Mouse (Mus musculus) liver, embryonic 15.5 days (tissue): Measurements from ENCODE around the gene Plekhj1. TPM values are rescaled to one million over a fixed set of nuclear protein-coding genes. Genes with fewer than 3 reads are reported as not detected.

ENCODE experiments used
- ATAC-seq: fragments of 200-750 bp; cut with Nextera tagmentation; 2 replicates; pipeline ENCODE4 v1.8.0; 2017; ENCODE audit warnings: moderate number of reproducible peaks, mild to moderate bottlenecking, moderate library complexity; ENCODE audit not compliant: insufficient read depth
- H3K27ac ChIP-seq: fragments of 300-500 bp; sonication (generic); replicated peaks from 2 replicates; pipeline ENCODE4 v1.5.1; 2015; ENCODE audit warnings: mild to moderate bottlenecking, inconsistent platforms
- H3K27me3 ChIP-seq: fragments of 300-500 bp; sonication (generic); 2 replicates; pipeline ENCODE4 v1.6.1; 2015; ENCODE audit warnings: mild to moderate bottlenecking, inconsistent platforms
- H3K36me3 ChIP-seq: fragments of 300-500 bp; sonication (generic); replicated peaks from 2 replicates; pipeline ENCODE4 v1.6.1; 2015; ENCODE audit warnings: moderate library complexity, mild to moderate bottlenecking, inconsistent platforms
- H3K4me1 ChIP-seq: fragments of 300-500 bp; sonication (generic); replicated peaks from 2 replicates; pipeline ENCODE4 v1.6.1; 2015; ENCODE audit warnings: inconsistent platforms
- H3K4me2 ChIP-seq: fragments of 300-500 bp; sonication (generic); 2 replicates; pipeline ENCODE4 v1.6.1; 2015; ENCODE audit warnings: moderate library complexity, mild to moderate bottlenecking, inconsistent platforms
- H3K4me3 ChIP-seq: fragments of 300-500 bp; sonication (generic); replicated peaks from 2 replicates; pipeline ENCODE4 v1.5.1; 2015; ENCODE audit warnings: mild to moderate bottlenecking, inconsistent platforms
- H3K9ac ChIP-seq: fragments of 300-500 bp; sonication (generic); 2 replicates; pipeline ENCODE4 v1.6.1; 2015; ENCODE audit warnings: moderate library complexity, mild to moderate bottlenecking, inconsistent platforms
- H3K9me3 ChIP-seq: fragments of 300-500 bp; sonication (generic); replicated peaks from 2 replicates; pipeline ENCODE4 v1.6.1; 2016; ENCODE audit warnings: inconsistent platforms
- WGBS: fragments of 180-500 bp; shearing (Covaris S2); methylation state at CpG from one replicate; pipeline ENCODE4 v1.1.7; 2015; ENCODE audit warnings: mixed read lengths; ENCODE audit not compliant: insufficient replicate concordance; 5-methylcytosine and 5-hydroxymethylcytosine counted together
- polyA plus RNA-seq: library from polyadenylated mRNA; unstranded; fragments of >200 nt; fragmentation: Nextera tagmentation; extraction: Ambion mirVana; gene quantifications from 2 replicates; pipeline ENCODE4 v1.2.1, GENCODE M21; 2015

Plekhj1 gene
- polyA plus RNA-seq, 1 experiment from 2014 or later, result 73.6 TPM

DNA sequence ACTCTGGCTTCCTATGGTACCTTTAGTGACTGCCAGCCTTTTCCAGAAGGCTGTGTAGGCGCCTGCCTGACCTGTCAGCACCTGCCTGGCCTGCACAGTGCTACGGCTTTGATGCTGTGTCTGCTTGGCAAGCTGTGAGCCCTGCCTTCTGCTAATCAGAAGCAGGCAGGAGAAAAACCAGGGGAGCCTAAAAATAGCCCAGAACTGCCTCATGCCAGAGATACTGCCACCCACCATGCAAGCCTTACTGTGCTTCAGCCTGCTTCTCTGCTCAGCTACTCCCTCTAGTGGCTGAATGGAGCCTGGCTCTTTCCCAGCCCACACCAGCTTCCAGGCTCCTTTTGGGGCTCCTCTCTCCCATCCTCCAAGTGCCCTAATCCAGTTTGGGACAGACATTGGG, 23.9 kb downstream of the Plekhj1 start:
- WGBS, result 27% methylated on average over 2 of the region's 2 CpGs
- peaks cover 100% of the 10 kb centered on the region for H3K36me3 ChIP-seq
- H3K9me3 ChIP-seq, result no peaks in the 10 kb centered on the region
- peak overlapping the region; percentile 60; the same call in 1 of the 2 replicates for H3K27ac ChIP-seq
- H3K27me3 ChIP-seq, result no peaks in the 10 kb centered on the region
- H3K9ac ChIP-seq, result peak overlapping the region; percentile 16; the same call in 1 of the 2 replicates
- H3K4me3 ChIP-seq, result no peak overlapping the region
- ATAC-seq, result peak; percentile 79
- no peak overlapping the region for H3K4me2 ChIP-seq
- H3K4me1 ChIP-seq, result peaks cover 29% of the 10 kb centered on the region

DNA sequence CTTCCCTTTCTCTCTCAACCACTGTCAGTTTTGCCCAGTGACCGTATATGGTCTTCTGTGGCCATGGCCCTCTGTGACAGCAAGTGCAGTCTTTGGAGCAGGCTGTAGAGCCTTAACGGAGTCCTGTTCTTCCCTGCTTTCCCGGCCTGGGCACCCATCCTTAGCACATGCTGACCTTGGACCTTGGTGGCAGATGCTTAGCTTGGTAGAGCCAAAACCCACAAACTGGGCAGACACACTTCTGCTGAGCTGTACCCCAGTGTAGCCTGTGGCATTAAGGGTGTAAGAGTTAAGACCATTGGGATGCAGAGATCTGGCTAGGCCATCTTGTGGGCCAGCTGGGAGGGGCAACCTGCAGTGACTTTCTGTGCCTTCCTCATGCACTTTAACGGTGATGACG, 24.6 kb downstream of the Plekhj1 start:
- WGBS, result 68% methylated on average over 5 of the region's 5 CpGs
- no peak for ATAC-seq
- no peak overlapping the region for H3K4me3 ChIP-seq
- no peak overlapping the region for H3K4me2 ChIP-seq
- peak overlapping the region; percentile 60; the same call in 1 of the 2 replicates for H3K27ac ChIP-seq
- H3K36me3 ChIP-seq, result peaks cover 98% of the 10 kb centered on the region
- H3K27me3 ChIP-seq, result no peaks in the 10 kb centered on the region
- peaks cover 29% of the 10 kb centered on the region for H3K4me1 ChIP-seq
- no peaks in the 10 kb centered on the region for H3K9me3 ChIP-seq
- no peak overlapping the region for H3K9ac ChIP-seq

DNA sequence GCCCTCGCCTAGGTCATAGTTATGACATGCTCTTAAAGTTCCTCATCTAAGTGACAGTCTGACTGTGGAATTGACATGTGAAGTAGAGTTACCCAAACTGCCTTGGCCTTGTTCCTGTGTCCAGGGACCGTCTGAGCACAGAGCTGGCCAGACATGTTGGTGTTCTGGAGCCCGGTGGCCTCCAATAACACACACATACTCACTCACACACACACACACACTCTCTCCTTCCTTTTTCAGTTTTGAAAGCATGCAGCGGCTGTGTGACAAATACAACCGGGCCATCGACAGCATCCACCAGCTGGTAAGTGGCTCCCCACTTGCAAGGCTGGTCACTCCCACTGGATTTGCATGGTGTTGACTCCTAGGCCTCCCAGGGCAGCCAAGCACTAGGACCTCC, 30.1 kb downstream of the Plekhj1 start:
- H3K4me3 ChIP-seq, result no peak overlapping the region
- no peaks in the 10 kb centered on the region for H3K9me3 ChIP-seq
- no peak overlapping the region for H3K27ac ChIP-seq
- peaks cover 92% of the 10 kb centered on the region for H3K36me3 ChIP-seq
- H3K27me3 ChIP-seq, result no peaks in the 10 kb centered on the region
- 77% methylated on average over 6 of the region's 6 CpGs for WGBS
- peaks cover 31% of the 10 kb centered on the region for H3K4me1 ChIP-seq
- no peak for ATAC-seq
- no peak overlapping the region for H3K4me2 ChIP-seq
- H3K9ac ChIP-seq, result no peak overlapping the region

DNA sequence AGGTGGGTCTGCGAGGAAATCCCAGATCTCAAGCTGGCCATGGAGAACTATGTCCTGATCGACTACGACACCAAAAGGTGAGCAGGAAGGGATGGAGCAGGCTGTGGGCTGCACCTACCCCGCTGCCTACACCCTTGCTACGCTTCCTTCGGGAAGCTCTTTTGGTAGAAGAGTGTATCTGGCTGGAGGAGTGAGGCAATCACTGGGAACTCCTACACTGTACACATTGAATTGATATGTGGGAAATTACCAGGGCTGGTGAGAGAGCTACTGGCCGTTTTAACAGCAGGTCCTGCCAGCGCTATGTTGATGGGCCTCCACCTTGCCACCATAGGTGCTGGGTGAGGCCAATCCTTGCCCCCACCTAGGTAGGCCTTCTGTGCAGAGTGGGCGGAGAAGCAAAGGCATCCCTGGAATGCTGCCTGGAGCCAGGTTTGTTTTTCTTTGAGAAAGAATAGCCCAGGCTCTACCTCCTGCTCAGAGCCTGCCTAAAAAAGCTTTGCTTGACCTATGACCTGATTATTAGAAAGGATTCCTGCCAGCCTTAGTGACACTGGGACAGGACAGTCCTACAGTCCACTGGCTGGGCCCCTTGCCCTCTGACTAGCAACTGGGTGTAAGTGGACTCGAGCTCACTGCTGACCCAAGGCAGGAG, 32.1 kb downstream of the Plekhj1 start:
- ATAC-seq, result peak; percentile 50; the same call in 1 of the 2 replicates
- Histone ChIP-seq H3K4me1 (peaks cover 37% of the 10 kb centered on the region), H3K27ac (peak overlapping the region; percentile 29; the same call in 1 of the 2 replicates), H3K4me3 (no peak overlapping the region), H3K4me2 (no peak overlapping the region), H3K36me3 (peaks cover 71% of the 10 kb centered on the region), H3K27me3 (no peaks in the 10 kb centered on the region), H3K9ac (no peak overlapping the region), H3K9me3 (no peaks in the 10 kb centered on the region)
- 82% methylated on average over 10 of the region's 10 CpGs for WGBS

DNA sequence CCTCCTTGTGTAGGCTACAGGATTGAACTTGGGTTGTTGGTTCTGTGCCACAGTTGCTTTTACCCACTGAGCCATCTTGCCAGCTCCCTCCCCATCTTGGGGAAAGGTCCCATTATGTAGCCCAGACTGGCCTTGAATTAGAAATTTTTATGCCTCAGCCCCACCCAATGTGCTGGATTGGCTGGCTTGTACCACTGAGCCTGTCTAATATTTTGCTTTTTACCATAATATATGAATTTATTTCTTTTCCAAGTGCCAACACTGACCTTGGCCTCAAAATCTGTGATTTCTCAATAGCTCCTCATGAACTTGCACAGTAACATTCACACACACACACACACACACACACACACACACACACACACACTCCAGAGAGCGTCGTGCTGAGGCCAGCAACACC, 32.7 kb downstream of the Plekhj1 start:
- Histone ChIP-seq H3K4me2 (no peak overlapping the region), H3K27ac (0 out of 2 replicates have a peak overlapping the region, but pooled peaks have one; percentile 29), H3K9me3 (no peaks in the 10 kb centered on the region), H3K36me3 (peaks cover 66% of the 10 kb centered on the region), H3K4me1 (peaks cover 42% of the 10 kb centered on the region), H3K27me3 (no peaks in the 10 kb centered on the region), H3K4me3 (no peak overlapping the region), H3K9ac (no peak overlapping the region)
- 89% methylated on average over 2 of the region's 2 CpGs for WGBS
- ATAC-seq, result no peak

DNA sequence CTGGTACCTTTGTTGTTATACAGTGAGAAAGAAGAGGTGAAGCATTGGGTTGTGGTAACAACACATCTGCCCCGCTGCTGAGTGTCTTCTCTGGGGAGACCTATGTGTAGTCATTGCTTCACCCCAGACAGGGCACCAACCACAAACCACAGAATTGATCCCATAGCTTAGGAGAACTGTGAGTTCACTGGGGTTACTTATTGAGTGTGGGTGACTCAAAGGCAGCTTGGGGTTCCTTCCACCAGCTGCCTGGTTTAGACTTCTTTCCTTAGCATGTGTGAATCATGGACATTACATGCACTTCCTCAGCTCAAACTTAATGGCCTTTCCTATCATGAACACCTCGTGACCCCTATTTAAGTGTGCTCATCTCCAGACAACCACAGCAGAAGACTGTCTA, 34.9 kb downstream of the Plekhj1 start:
- H3K4me3 ChIP-seq, result no peak overlapping the region
- H3K9me3 ChIP-seq, result no peaks in the 10 kb centered on the region
- H3K4me1 ChIP-seq, result peaks cover 58% of the 10 kb centered on the region
- H3K9ac ChIP-seq, result no peak overlapping the region
- H3K4me2 ChIP-seq, result no peak overlapping the region
- H3K27ac ChIP-seq, result no peak overlapping the region
- no peak for ATAC-seq
- WGBS, result 62% methylated on average over 2 of the region's 2 CpGs
- H3K27me3 ChIP-seq, result no peaks in the 10 kb centered on the region
- H3K36me3 ChIP-seq, result peaks cover 52% of the 10 kb centered on the region

DNA sequence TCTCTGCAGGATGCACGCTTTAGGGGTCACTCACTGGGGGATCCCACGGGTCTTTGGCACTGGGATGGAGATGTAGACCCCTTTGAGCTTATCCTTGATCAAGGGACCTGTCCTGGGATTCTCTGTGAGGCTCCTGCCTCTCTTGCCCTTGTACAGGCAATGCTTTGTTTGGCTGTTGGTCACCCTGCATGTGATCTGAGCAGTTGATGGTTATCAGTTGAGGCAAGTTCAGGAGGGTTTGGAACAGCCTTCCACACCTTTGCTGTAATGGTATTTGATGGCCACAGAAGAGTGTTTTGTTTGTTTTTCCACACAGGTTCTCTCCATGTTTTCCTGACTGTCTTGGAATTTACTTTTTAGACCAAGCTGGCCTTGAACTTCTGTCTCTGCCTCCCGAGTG, 36.6 kb downstream of the Plekhj1 start:
- Histone ChIP-seq H3K9ac (no peak overlapping the region), H3K4me1 (peaks cover 74% of the 10 kb centered on the region), H3K9me3 (no peaks in the 10 kb centered on the region), H3K36me3 (peaks cover 38% of the 10 kb centered on the region), H3K4me2 (no peak overlapping the region), H3K27me3 (no peaks in the 10 kb centered on the region), H3K27ac (no peak overlapping the region), H3K4me3 (no peak overlapping the region)
- no peak for ATAC-seq
- 60% methylated on average over 3 of the region's 3 CpGs for WGBS

DNA sequence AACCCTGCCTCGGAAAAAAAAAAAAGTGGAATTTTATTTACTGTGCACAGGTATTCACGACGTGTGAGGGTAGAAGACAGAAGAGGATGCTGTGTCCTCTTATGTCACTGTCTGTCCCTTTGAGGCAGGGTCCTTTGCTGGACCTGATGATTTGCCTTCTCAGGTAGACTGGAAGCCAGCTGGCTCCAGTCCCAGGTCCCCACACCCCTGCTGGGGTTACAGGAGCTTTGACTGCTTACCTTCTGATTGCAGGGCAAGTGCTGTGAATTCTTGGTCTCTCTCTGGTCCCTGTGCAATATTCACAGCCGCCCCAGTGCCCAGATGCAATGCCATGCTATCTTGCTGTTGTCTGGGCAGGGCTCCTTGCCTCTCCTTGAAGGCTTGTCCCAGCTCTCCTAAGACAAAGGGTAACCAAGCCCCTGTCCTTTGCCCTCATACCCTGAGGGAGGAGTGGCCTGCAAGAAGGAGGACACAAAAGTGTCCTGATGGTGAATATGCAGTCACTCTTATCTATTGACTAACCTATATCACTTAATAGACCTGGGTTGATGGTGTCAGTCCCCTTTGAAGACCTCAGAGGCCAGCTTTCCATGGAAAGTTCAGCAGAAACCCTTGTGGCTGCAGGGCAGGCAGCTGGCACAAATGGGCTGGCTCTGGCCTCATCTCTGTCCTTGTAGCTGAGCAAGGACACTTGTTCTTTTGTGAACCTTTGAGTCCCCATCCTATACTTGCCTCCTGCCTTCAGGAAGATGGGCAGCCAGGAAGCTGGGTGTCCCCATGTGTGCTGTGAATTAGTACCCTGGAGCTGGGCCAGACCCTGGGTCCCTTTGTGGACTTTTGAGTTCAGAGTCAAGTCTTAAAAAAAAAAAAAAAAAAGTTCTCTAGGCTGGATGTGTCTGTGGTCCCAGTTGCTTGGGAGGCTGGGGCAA, 37.6 kb downstream of the Plekhj1 start:
- no peak for ATAC-seq
- Histone ChIP-seq H3K27ac (no peak overlapping the region), H3K4me3 (no peak overlapping the region), H3K9me3 (no peaks in the 10 kb centered on the region), H3K27me3 (no peaks in the 10 kb centered on the region), H3K4me2 (no peak overlapping the region), H3K4me1 (peaks cover 79% of the 10 kb centered on the region), H3K9ac (no peak overlapping the region), H3K36me3 (peaks cover 28% of the 10 kb centered on the region)
- 72% methylated on average over 4 of the region's 4 CpGs for WGBS

DNA sequence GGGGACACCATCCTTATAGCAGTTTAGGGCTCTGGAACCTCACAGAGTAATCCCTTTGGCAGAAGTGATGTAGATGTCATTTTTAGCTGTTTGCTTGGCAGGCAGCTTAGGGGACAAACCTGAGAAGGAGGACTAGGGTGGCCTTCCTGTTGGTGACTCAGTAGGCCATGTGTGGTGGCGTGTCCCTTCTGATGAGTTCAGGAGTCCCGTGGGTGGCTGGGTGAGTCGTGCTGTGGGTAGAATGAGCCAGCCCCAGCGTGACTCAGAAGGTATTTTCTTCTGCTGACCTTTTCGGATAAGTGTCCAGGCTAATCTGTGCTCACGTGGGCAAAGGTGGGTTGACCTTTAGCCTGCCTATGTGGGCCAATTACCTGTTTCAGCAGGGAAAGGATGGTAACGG, 39.8 kb downstream of the Plekhj1 start:
- Histone ChIP-seq H3K27ac (no peak overlapping the region), H3K9me3 (no peaks in the 10 kb centered on the region), H3K4me1 (peaks cover 75% of the 10 kb centered on the region), H3K36me3 (peaks cover 7% of the 10 kb centered on the region), H3K9ac (no peak overlapping the region), H3K4me3 (no peak overlapping the region), H3K27me3 (no peaks in the 10 kb centered on the region), H3K4me2 (no peak overlapping the region)
- 66% methylated on average over 7 of the region's 7 CpGs for WGBS
- no peak for ATAC-seq

DNA sequence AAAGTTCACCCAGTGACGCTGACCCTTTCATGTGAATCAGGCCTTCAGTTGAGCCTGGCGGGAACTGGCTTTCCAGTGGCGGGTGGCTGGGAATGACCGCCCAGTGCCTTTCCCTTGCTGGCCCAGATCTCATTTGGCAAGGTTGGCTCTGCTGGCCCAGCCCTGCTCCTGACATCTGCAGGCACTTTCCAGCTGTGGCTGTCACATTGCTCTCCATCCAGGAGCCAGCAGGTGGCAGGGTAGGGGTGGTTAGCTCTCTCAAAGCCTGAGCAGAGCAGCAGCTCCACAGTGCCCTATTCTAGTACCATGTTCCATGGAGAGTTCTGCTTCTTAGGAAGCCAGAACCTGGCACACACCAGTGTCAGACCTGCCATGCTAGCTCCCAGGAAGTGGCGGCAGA, 40.7 kb downstream of the Plekhj1 start:
- peaks cover 75% of the 10 kb centered on the region for H3K4me1 ChIP-seq
- H3K4me2 ChIP-seq, result peak overlapping the region; percentile 81; the same call in 1 of the 2 replicates
- no peak overlapping the region for H3K9ac ChIP-seq
- no peak for ATAC-seq
- no peaks in the 10 kb centered on the region for H3K27me3 ChIP-seq
- no peak overlapping the region for H3K27ac ChIP-seq
- H3K9me3 ChIP-seq, result no peaks in the 10 kb centered on the region
- H3K4me3 ChIP-seq, result peak overlapping the region; percentile 96; the same call in 1 of the 2 replicates
- peaks cover 5% of the 10 kb centered on the region; the same call in 1 of the 2 replicates for H3K36me3 ChIP-seq
- WGBS, result 47% methylated on average over 5 of the region's 5 CpGs

DNA sequence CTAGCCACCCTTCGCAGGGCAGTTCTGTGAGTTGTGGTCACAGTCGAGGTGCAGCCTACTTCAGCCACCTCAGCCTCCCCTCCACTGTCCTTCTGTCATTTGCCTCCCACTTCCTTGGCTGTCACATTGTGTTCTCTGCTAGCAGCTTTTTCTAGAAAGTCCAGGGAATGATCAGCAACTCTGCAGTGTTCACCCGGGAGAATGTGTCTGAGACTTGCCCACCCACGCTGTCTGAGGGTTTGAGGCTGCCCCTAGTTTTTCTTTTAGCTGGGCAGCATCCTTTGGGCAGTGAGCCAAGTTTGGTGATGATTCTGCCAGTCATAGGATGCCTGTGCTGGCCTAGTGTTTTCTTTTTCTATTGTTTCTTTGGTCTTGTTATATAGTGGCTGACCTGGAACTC, 41.5 kb downstream of the Plekhj1 start:
- ATAC-seq, result no peak
- Histone ChIP-seq H3K4me3 (peak overlapping the region; percentile 96), H3K4me1 (peaks cover 83% of the 10 kb centered on the region), H3K27me3 (no peaks in the 10 kb centered on the region), H3K4me2 (peak overlapping the region; percentile 81), H3K9ac (peak overlapping the region; percentile 90; the same call in 1 of the 2 replicates), H3K9me3 (no peaks in the 10 kb centered on the region), H3K27ac (peak overlapping the region; percentile 5; the same call in 1 of the 2 replicates), H3K36me3 (0 out of 2 replicates have a peak, but pooled peaks cover 5% of the 10 kb centered on the region)
- 53% methylated on average over 4 of the region's 4 CpGs for WGBS
